Mouse (Mus musculus): ENCODE measurements around the gene Pstpip1.

Pstpip1 gene

GRCm38 (mm10) chr9:56106274-56107072 is 16.7 kb downstream of the Pstpip1 start:
- peak; percentile 34 for DNase-seq (ENCODE audit: low read depth, low spot score)

- peak; percentile 84 for DNase-seq (ENCODE audit: low read depth, low spot score)
Observed at GRCm38 (mm10) chr9:56107527-56107926, 17.8 kb downstream of the Pstpip1 start.

GRCm38 (mm10) chr9:56108174-56108573 is 18.4 kb downstream of the Pstpip1 start:
- DNase-seq (ENCODE audit: low read depth, low spot score) = no peak

- no peak for DNase-seq (ENCODE audit: low read depth, low spot score)
Observed at GRCm38 (mm10) chr9:56118091-56118490, 28.3 kb downstream of the Pstpip1 start.

- DNase-seq (ENCODE audit: low read depth, low spot score) = peak; percentile 88
Observed at GRCm38 (mm10) chr9:56118582-56118981, 28.8 kb downstream of the Pstpip1 start.

- DNase-seq (ENCODE audit: low read depth, low spot score) = no peak
Observed at GRCm38 (mm10) chr9:56119651-56120050, 29.9 kb downstream of the Pstpip1 start.

- peak; percentile 81 for DNase-seq (ENCODE audit: low read depth, low spot score)
Observed at GRCm38 (mm10) chr9:56121097-56121496, 31.3 kb downstream of the Pstpip1 start.

GRCm38 (mm10) chr9:56122973-56123372 is 33.2 kb downstream of the Pstpip1 start:
- DNase-seq (ENCODE audit: low read depth, low spot score) = no peak

GRCm38 (mm10) chr9:56123613-56124012 is 33.9 kb downstream of the Pstpip1 start:
- DNase-seq (ENCODE audit: low read depth, low spot score) = no peak

GRCm38 (mm10) chr9:56124561-56124960 is 34.8 kb downstream of the Pstpip1 start:
- peak; percentile 72 for DNase-seq (ENCODE audit: low read depth, low spot score)

GRCm38 (mm10) chr9:56126453-56127173 is 36.9 kb downstream of the Pstpip1 start:
- DNase-seq (ENCODE audit: low read depth, low spot score) = no peak

GRCm38 (mm10) chr9:56128331-56128730 is 38.6 kb downstream of the Pstpip1 start:
- peak; percentile 56 for DNase-seq (ENCODE audit: low read depth, low spot score)

- no peak for DNase-seq (ENCODE audit: low read depth, low spot score)
Observed at GRCm38 (mm10) chr9:56129951-56130350, 40.2 kb downstream of the Pstpip1 start.

GRCm38 (mm10) chr9:56130536-56130935 is 40.8 kb downstream of the Pstpip1 start:
- DNase-seq (ENCODE audit: low read depth, low spot score) = no peak

GRCm38 (mm10) chr9:56131813-56132525 is 42.2 kb downstream of the Pstpip1 start:
- no peak for DNase-seq (ENCODE audit: low read depth, low spot score)

- DNase-seq (ENCODE audit: low read depth, low spot score) = no peak
Observed at GRCm38 (mm10) chr9:56133970-56134369, 44.2 kb downstream of the Pstpip1 start.

- DNase-seq (ENCODE audit: low read depth, low spot score) = no peak
Observed at GRCm38 (mm10) chr9:56134614-56135013, 44.9 kb downstream of the Pstpip1 start.

- DNase-seq (ENCODE audit: low read depth, low spot score) = peak; percentile 62
Observed at GRCm38 (mm10) chr9:56135590-56136197, 45.9 kb downstream of the Pstpip1 start.

GRCm38 (mm10) chr9:56141776-56142175 is 52.0 kb downstream of the Pstpip1 start:
- no peak for DNase-seq (ENCODE audit: low read depth, low spot score)

GRCm38 (mm10) chr9:56144366-56145003 is 54.7 kb downstream of the Pstpip1 start:
- DNase-seq (ENCODE audit: low read depth, low spot score) = no peak

- no peak for DNase-seq (ENCODE audit: low read depth, low spot score)
Observed at GRCm38 (mm10) chr9:56146326-56146923, 56.7 kb downstream of the Pstpip1 start.
